16 mouse cellular contexts compared by ENCODE assay signal in genomic region chr2:124948812-124949211, GRCm38 (mm10).
DNase-seq lines count a peak whose midpoint lies in the region; ATAC-seq lines count a peak whose summit lies in the region.
"Had no signal": no experiment of that assay in that cellular context is flagged by ENCODE, and none has a peak within 500 bp of the region (broad histone marks: within the 10 kb centered on the region; RNA-seq: fewer than 3 reads in every experiment).

No protein-coding gene starts in this region.

- ATAC-seq in hindbrain, embryonic 11.5 days (ENCODE audit: low FRiP score): peak; percentile 67
- ATAC-seq in hindbrain, embryonic 14.5 days (ENCODE audit: low FRiP score): no peak
- ATAC-seq in midbrain, embryonic 16.5 days: peak; percentile 48; the same call in 1 of the 2 replicates
- ATAC-seq: activated CD4-positive, CD25-positive, alpha-beta regulatory T cell, adult 4 months had no signal

- no peak overlapping the region for H3K9ac ChIP-seq in hindbrain, embryonic 11.5 days (ENCODE audit: low read depth, low read length)
- H3K9ac ChIP-seq in hindbrain, embryonic 14.5 days: no peak overlapping the region
- no peak overlapping the region for H3K9ac ChIP-seq in midbrain, embryonic 16.5 days (ENCODE audit: low read depth, low read length)

- no peak overlapping the region for H3K27ac ChIP-seq in hindbrain, embryonic 11.5 days (ENCODE audit: low read depth, low read length)
- H3K27ac ChIP-seq in hindbrain, embryonic 14.5 days: no peak overlapping the region
- H3K27ac ChIP-seq in midbrain, embryonic 16.5 days (ENCODE audit: low read length): no peak overlapping the region

- no peaks in the 10 kb centered on the region for H3K9me3 ChIP-seq in hindbrain, embryonic 11.5 days (ENCODE audit: control insufficient read depth, low read length)
- no peaks in the 10 kb centered on the region for H3K9me3 ChIP-seq in hindbrain, embryonic 14.5 days (ENCODE audit: control insufficient read depth, low read length)
- H3K9me3 ChIP-seq in midbrain, embryonic 16.5 days (replicated peaks; ENCODE audit: control insufficient read depth, low read length, poor library complexity, severe bottlenecking): no peaks in the 10 kb centered on the region

- no peaks in the 10 kb centered on the region for H3K36me3 ChIP-seq in hindbrain, embryonic 11.5 days (ENCODE audit: control insufficient read depth, insufficient read depth, low read length)
- H3K36me3 ChIP-seq in hindbrain, embryonic 14.5 days (replicated peaks; ENCODE audit: control insufficient read depth, insufficient read depth): no peaks in the 10 kb centered on the region
- H3K36me3 ChIP-seq in midbrain, embryonic 16.5 days (ENCODE audit: control insufficient read depth, insufficient read depth, low read length): no peaks in the 10 kb centered on the region

- 0 out of 2 replicates have a peak, but pooled peaks cover 3% of the 10 kb centered on the region for H3K27me3 ChIP-seq in hindbrain, embryonic 11.5 days (ENCODE audit: control insufficient read depth, insufficient read depth, low read length)
- H3K27me3 ChIP-seq in hindbrain, embryonic 14.5 days (ENCODE audit: control insufficient read depth, insufficient read depth, low read length): no peaks in the 10 kb centered on the region
- H3K27me3 ChIP-seq in midbrain, embryonic 16.5 days (ENCODE audit: control insufficient read depth, insufficient read depth, low read depth, low read length): no peaks in the 10 kb centered on the region; the same call in 1 of the 2 replicates

- DNase-seq in hindbrain, embryonic 11.5 days (ENCODE audit: low spot score): no peak
- DNase-seq in hindbrain, embryonic 14.5 days (ENCODE audit: low spot score): no peak
- DNase-seq in kidney, adult 11 months: peak; percentile 84
- DNase-seq in kidney, postnatal 25 days: peak; percentile 50 to 83
- DNase-seq in gastrocnemius, postnatal 10 days: no peak
- no peak for DNase-seq in spleen, postnatal 10 days (ENCODE audit: low spot score in 2 of 2)
- no peak for DNase-seq in urinary bladder, postnatal 4 days (ENCODE audit: low spot score in 2 of 2)
- DNase-seq: B cell, adult 2 months; cerebellum, adult 18-20 months; heart, adult 11 months; heart, postnatal 4 days; thymus, adult 2 months had no signal

- H3K4me3 ChIP-seq in hindbrain, embryonic 11.5 days (ENCODE audit: low read depth, low read length): no peak overlapping the region
- no peak overlapping the region for H3K4me3 ChIP-seq in hindbrain, embryonic 14.5 days (replicated peaks; ENCODE audit: low read length)
- H3K4me3 ChIP-seq in midbrain, embryonic 16.5 days (ENCODE audit: low read depth, low read length): no peak overlapping the region
- H3K4me3 ChIP-seq: erythroblast, embryonic 14.5 days; myocyte had no signal

- peaks cover 2% of the 10 kb centered on the region; the same call in 1 of the 2 replicates for H3K4me1 ChIP-seq in hindbrain, embryonic 11.5 days (replicated peaks; ENCODE audit: control insufficient read depth, insufficient read depth, low read length)
- H3K4me1 ChIP-seq in hindbrain, embryonic 14.5 days (replicated peaks; ENCODE audit: control insufficient read depth, insufficient read depth, low read length): 0 out of 2 replicates have a peak, but pooled peaks cover 9% of the 10 kb centered on the region
- H3K4me1 ChIP-seq in midbrain, embryonic 16.5 days (ENCODE audit: control insufficient read depth, insufficient read depth, low read length): peaks cover 4% of the 10 kb centered on the region; the same call in 1 of the 2 replicates

- H3K4me2 ChIP-seq in hindbrain, embryonic 11.5 days (replicated peaks; ENCODE audit: low read depth, low read length): no peak overlapping the region
- H3K4me2 ChIP-seq in hindbrain, embryonic 14.5 days (replicated peaks): no peak overlapping the region
- no peak overlapping the region for H3K4me2 ChIP-seq in midbrain, embryonic 16.5 days (ENCODE audit: low read length)

- 42% methylated on average over 9 of the region's 9 CpGs for WGBS in hindbrain, embryonic 11.5 days
- 31% methylated on average over 9 of the region's 9 CpGs for WGBS in hindbrain, embryonic 14.5 days
- WGBS in midbrain, embryonic 16.5 days: 35% methylated on average over 9 of the region's 9 CpGs

Comparison
In these comparisons a context has a peak if more than half of its experiments do, and no peak if none do; other contexts are left out.
1. DNase-seq: peak in kidney, adult 11 months (single experiment) and kidney, postnatal 25 days (2 of 2); none in hindbrain, embryonic 11.5 days (single experiment), hindbrain, embryonic 14.5 days (single experiment), gastrocnemius, postnatal 10 days (single experiment), spleen, postnatal 10 days (0 of 2) and urinary bladder, postnatal 4 days (0 of 2).